Mouse (Mus musculus): Measurements from ENCODE around the gene Tmem59l. TPM values are rescaled to one million over a fixed set of nuclear protein-coding genes. Genes with fewer than 3 reads are reported as not detected.

The Tmem59l gene
- total and polyA plus RNA-seq, 3 experiments, result 0.03 TPM; not detected in 2

- Histone ChIP-seq H3K9me3 (replicated peaks) (no peaks in the 10 kb centered on the region), H3K36me3 (replicated peaks) (peaks cover 56% of the 10 kb centered on the region), H3K4me1 (ENCODE audit: insufficient read depth, low read depth, low read length) (peaks cover 72% of the 10 kb centered on the region), H3K4me3 (ENCODE audit: low read depth, low read length) (peak overlapping the region; percentile 81), H3K27me3 (ENCODE audit: insufficient read depth, low read length) (no peaks in the 10 kb centered on the region)
- TF ChIP-seq GATA2 (IDR thresholded peaks at IDR 0.05; ENCODE audit: borderline replicate concordance, low read depth, low read length), result no peak
- no peak for TF ChIP-seq GATA1 (IDR thresholded peaks at IDR 0.05; ENCODE audit: borderline replicate concordance, low read length)
- no peak for TF ChIP-seq CTCF (IDR thresholded peaks at IDR 0.05; ENCODE audit: low read depth, low read length)
- no peak for TF ChIP-seq POLR2AphosphoS5 (IDR thresholded peaks at IDR 0.05; ENCODE audit: insufficient replicate concordance, low read depth, low read length)
- no peak for TF ChIP-seq TAL1 (conservative IDR thresholded peaks at IDR 0.05; ENCODE audit: low read depth, low read length)
- DNase-seq (ENCODE audit: low spot score) (peak; percentile 63), ATAC-seq (ENCODE audit: extremely low read depth, insufficient number of reproducible peaks, low FRiP score, poor library complexity, severe bottlenecking) (peak; percentile 56)
These were observed 42.1 kb upstream of the Tmem59l start for GRCm38 (mm10) chr8:70529299-70529698.

GRCm38 (mm10) chr8:70528182-70528797 is 41.1 kb upstream of the Tmem59l start:
- peaks cover 47% of the 10 kb centered on the region for H3K36me3 ChIP-seq (replicated peaks)
- peaks cover 73% of the 10 kb centered on the region for H3K4me1 ChIP-seq (ENCODE audit: insufficient read depth, low read depth, low read length)
- DNase-seq (ENCODE audit: low spot score) (no peak), ATAC-seq (ENCODE audit: extremely low read depth, insufficient number of reproducible peaks, low FRiP score, poor library complexity, severe bottlenecking) (no peak)
- no peaks in the 10 kb centered on the region for H3K9me3 ChIP-seq (replicated peaks)
- peak overlapping the region; percentile 81 for H3K4me3 ChIP-seq (ENCODE audit: low read depth, low read length)
- TF ChIP-seq GATA1 (IDR thresholded peaks at IDR 0.05; ENCODE audit: borderline replicate concordance, low read length), result no peak
- no peak for TF ChIP-seq GATA2 (IDR thresholded peaks at IDR 0.05; ENCODE audit: borderline replicate concordance, low read depth, low read length)
- TF ChIP-seq CTCF (IDR thresholded peaks at IDR 0.05; ENCODE audit: low read depth, low read length), result no peak
- no peak for TF ChIP-seq TAL1 (conservative IDR thresholded peaks at IDR 0.05; ENCODE audit: low read depth, low read length)
- no peak for TF ChIP-seq POLR2AphosphoS5 (IDR thresholded peaks at IDR 0.05; ENCODE audit: insufficient replicate concordance, low read depth, low read length)
- H3K27me3 ChIP-seq (ENCODE audit: insufficient read depth, low read length), result no peaks in the 10 kb centered on the region

- ATAC-seq (ENCODE audit: extremely low read depth, insufficient number of reproducible peaks, low FRiP score, poor library complexity, severe bottlenecking), result peak; percentile 83
- Histone ChIP-seq H3K36me3 (replicated peaks) (peaks cover 42% of the 10 kb centered on the region), H3K4me3 (ENCODE audit: low read depth, low read length) (peak within 1 kb of the TSS; percentile 81), H3K9me3 (replicated peaks) (no peaks in the 10 kb centered on the region), H3K4me1 (ENCODE audit: insufficient read depth, low read depth, low read length) (peaks cover 69% of the 10 kb centered on the region), H3K27me3 (ENCODE audit: insufficient read depth, low read length) (no peaks in the 10 kb centered on the region)
- peak; percentile 97 for DNase-seq (ENCODE audit: low spot score)
- TF ChIP-seq TAL1 (conservative IDR thresholded peaks at IDR 0.05; ENCODE audit: low read depth, low read length) (no peak), POLR2AphosphoS5 (IDR thresholded peaks at IDR 0.05; ENCODE audit: insufficient replicate concordance, low read depth, low read length) (no peak), GATA2 (IDR thresholded peaks at IDR 0.05; ENCODE audit: borderline replicate concordance, low read depth, low read length) (no peak), GATA1 (IDR thresholded peaks at IDR 0.05; ENCODE audit: borderline replicate concordance, low read length) (no peak), CTCF (IDR thresholded peaks at IDR 0.05; ENCODE audit: low read depth, low read length) (no peak)
These were observed 40.5 kb upstream of the Tmem59l start, which contains the start of the genes Fkbp8 and Kxd1 for GRCm38 (mm10) chr8:70527512-70528181. Gene Fkbp8 (plus strand): TSS chr8:70527724. Gene Kxd1 (minus strand): TSS chr8:70527956.

- Histone ChIP-seq H3K4me1 (ENCODE audit: insufficient read depth, low read depth, low read length) (peaks cover 66% of the 10 kb centered on the region), H3K9me3 (replicated peaks) (no peaks in the 10 kb centered on the region), H3K36me3 (replicated peaks) (peaks cover 37% of the 10 kb centered on the region), H3K27me3 (ENCODE audit: insufficient read depth, low read length) (no peaks in the 10 kb centered on the region), H3K4me3 (ENCODE audit: low read depth, low read length) (peak overlapping the region; percentile 81)
- TF ChIP-seq CTCF (IDR thresholded peaks at IDR 0.05; ENCODE audit: low read depth, low read length) (no peak), POLR2AphosphoS5 (IDR thresholded peaks at IDR 0.05; ENCODE audit: insufficient replicate concordance, low read depth, low read length) (no peak), TAL1 (conservative IDR thresholded peaks at IDR 0.05; ENCODE audit: low read depth, low read length) (no peak), GATA1 (IDR thresholded peaks at IDR 0.05; ENCODE audit: borderline replicate concordance, low read length) (no peak), GATA2 (IDR thresholded peaks at IDR 0.05; ENCODE audit: borderline replicate concordance, low read depth, low read length) (no peak)
- no peak for DNase-seq (ENCODE audit: low spot score)
- no peak for ATAC-seq (ENCODE audit: extremely low read depth, insufficient number of reproducible peaks, low FRiP score, poor library complexity, severe bottlenecking)
These were observed 40.0 kb upstream of the Tmem59l start for GRCm38 (mm10) chr8:70527111-70527511.

GRCm38 (mm10) chr8:70522592-70523403 is 35.6 kb upstream of the Tmem59l start:
- Histone ChIP-seq H3K4me1 (ENCODE audit: insufficient read depth, low read depth, low read length) (peaks cover 59% of the 10 kb centered on the region), H3K9me3 (replicated peaks) (no peaks in the 10 kb centered on the region), H3K36me3 (replicated peaks) (peaks cover 38% of the 10 kb centered on the region), H3K4me3 (ENCODE audit: low read depth, low read length) (peak overlapping the region; percentile 89), H3K27me3 (ENCODE audit: insufficient read depth, low read length) (no peaks in the 10 kb centered on the region)
- DNase-seq (ENCODE audit: low spot score) (peak; percentile 87), ATAC-seq (ENCODE audit: extremely low read depth, insufficient number of reproducible peaks, low FRiP score, poor library complexity, severe bottlenecking) (peak; percentile 81)
- TF ChIP-seq POLR2AphosphoS5 (IDR thresholded peaks at IDR 0.05; ENCODE audit: insufficient replicate concordance, low read depth, low read length) (no peak), TAL1 (conservative IDR thresholded peaks at IDR 0.05; ENCODE audit: low read depth, low read length) (no peak), GATA2 (IDR thresholded peaks at IDR 0.05; ENCODE audit: borderline replicate concordance, low read depth, low read length) (no peak), CTCF (IDR thresholded peaks at IDR 0.05; ENCODE audit: low read depth, low read length) (peak; percentile 30; the same call in 1 of the 2 replicates)

All from G1E (cell line).